Mouse (Mus musculus) ES-Bruce4 (cell line): ENCODE data around the gene Gabrb2.

Source experiments
- CTCF ChIP-seq: IDR thresholded peaks from one replicate; pipeline ENCODE4 v1.8.1; 2011; ENCODE audit warnings: low read depth, low read length
- EP300 ChIP-seq: IDR thresholded peaks from 2 replicates; pipeline ENCODE4 v1.6.1; 2011; ENCODE audit warnings: low read depth, low read length; ENCODE audit not compliant: insufficient read depth

DNA sequence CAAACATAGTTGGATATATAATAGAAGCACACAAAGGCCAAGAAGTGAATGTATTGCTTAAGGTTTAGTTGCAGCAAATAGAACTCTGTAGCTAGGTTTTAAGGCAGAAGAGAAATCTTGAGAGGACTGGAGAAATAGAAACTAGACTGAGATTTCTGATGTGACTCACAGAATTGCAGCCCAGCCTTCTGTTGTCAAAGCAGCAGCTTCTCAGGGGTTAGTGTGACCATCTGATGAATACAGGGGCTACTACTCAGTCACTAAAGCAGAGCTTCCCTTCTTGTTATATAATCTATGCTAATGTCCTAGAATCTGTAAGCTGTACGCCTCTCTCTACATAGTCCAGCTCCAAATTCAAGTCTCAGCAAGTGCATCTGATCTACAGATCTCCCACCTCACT is 116.3 kb downstream of the Gabrb2 start:
- TF ChIP-seq EP300 (no peak), CTCF (no peak)
